In genomic region chr8:11221353-11221752, GRCm38 (mm10) we compare ENCODE assay signal across 18 mouse cellular contexts.
"Had no signal": no experiment of that assay in that cellular context is flagged by ENCODE, and none has a peak within 500 bp of the region (broad histone marks: within the 10 kb centered on the region; RNA-seq: fewer than 3 reads in every experiment).

No protein-coding gene starts in this region.

- H3K27ac ChIP-seq: kidney, embryonic 15.5 days; left cerebral cortex, adult 2 months; liver, embryonic 15.5 days; lung, embryonic 15.5 days; midbrain, embryonic 10.5 days; midbrain, embryonic 13.5 days; stomach, postnatal 0 days had no signal

- H3K27me3 ChIP-seq: kidney, embryonic 15.5 days; liver, embryonic 15.5 days; lung, embryonic 15.5 days; midbrain, embryonic 13.5 days had no signal

- H3K9me3 ChIP-seq: kidney, embryonic 15.5 days; liver, embryonic 15.5 days; lung, embryonic 15.5 days; megakaryocyte, embryonic 14.5 days; midbrain, embryonic 10.5 days; midbrain, embryonic 13.5 days had no signal

- ATAC-seq: midbrain, embryonic 13.5 days; midbrain, embryonic 16.5 days had no signal

- H3K36me3 ChIP-seq: midbrain, embryonic 13.5 days had no signal

- DNase-seq: layer of hippocampus, postnatal 36 days; lung, adult 18-20 months; lung, postnatal 10 days; lung, postnatal 36 days; thymus, adult 2 months; thymus, postnatal 14 days; thymus, postnatal 4 days had no signal

- H3K4me3 ChIP-seq: kidney, embryonic 15.5 days; left cerebral cortex, adult 2 months; liver, embryonic 15.5 days; lung, embryonic 15.5 days; megakaryocyte, embryonic 14.5 days; midbrain, embryonic 10.5 days; midbrain, embryonic 13.5 days; myocyte had no signal

- H3K4me2 ChIP-seq: kidney, embryonic 15.5 days; liver, embryonic 11.5 days; liver, embryonic 15.5 days; lung, embryonic 15.5 days; midbrain, embryonic 13.5 days had no signal

- H3K4me1 ChIP-seq: kidney, embryonic 15.5 days; liver, embryonic 15.5 days; megakaryocyte, embryonic 14.5 days; midbrain, embryonic 10.5 days; midbrain, embryonic 13.5 days had no signal

- H3K9ac ChIP-seq: kidney, embryonic 15.5 days; liver, embryonic 15.5 days; lung, embryonic 15.5 days; midbrain, embryonic 13.5 days had no signal
